Mouse (Mus musculus) limb, embryonic 13.5 days (tissue): ENCODE measurements around the gene Gm12185. TPM values are rescaled to one million over a fixed set of nuclear protein-coding genes. Genes with fewer than 3 reads are reported as not detected.
"Not testable (repeated sequence)": the region's sequence is repeated elsewhere in the genome, so short reads cannot be mapped to it uniquely, and the experiment has no call there.

ENCODE experiments used
- ATAC-seq: fragments of 200-750 bp; cut with Nextera tagmentation; 2 replicates; pipeline ENCODE4 v1.8.0; 2017; ENCODE audit warnings: low read depth, moderate number of reproducible peaks, moderate TSS enrichment; ENCODE audit not compliant: low FRiP score
- H3K27ac ChIP-seq: fragments of 300-500 bp; sonication (generic); 2 replicates; pipeline ENCODE4 v1.5.1; 2015; ENCODE audit warnings: inconsistent platforms, mild to moderate bottlenecking, moderate library complexity
- H3K27me3 ChIP-seq: fragments of 300-500 bp; sonication (generic); 2 replicates; pipeline ENCODE4 v1.6.1; 2015; ENCODE audit warnings: mild to moderate bottlenecking, inconsistent platforms
- H3K36me3 ChIP-seq: fragments of 300-500 bp; sonication (generic); 2 replicates; pipeline ENCODE4 v1.6.1; 2015; ENCODE audit warnings: inconsistent platforms, mild to moderate bottlenecking, moderate library complexity
- H3K4me1 ChIP-seq: fragments of 300-500 bp; sonication (generic); 2 replicates; pipeline ENCODE4 v1.6.1; 2015; ENCODE audit warnings: inconsistent platforms
- H3K4me2 ChIP-seq: fragments of 300-500 bp; sonication (generic); replicated peaks from 2 replicates; pipeline ENCODE4 v1.6.1; 2015; ENCODE audit warnings: inconsistent platforms, mild to moderate bottlenecking, moderate library complexity
- H3K4me3 ChIP-seq: fragments of 300-500 bp; sonication (generic); 2 replicates; pipeline ENCODE4 v1.5.1; 2015; ENCODE audit warnings: moderate library complexity, mild to moderate bottlenecking, inconsistent platforms
- H3K9ac ChIP-seq: fragments of 300-500 bp; sonication (generic); 2 replicates; pipeline ENCODE4 v1.6.1; 2015; ENCODE audit warnings: mild to moderate bottlenecking, inconsistent platforms
- H3K9me3 ChIP-seq: fragments of 300-500 bp; sonication (generic); 2 replicates; pipeline ENCODE4 v1.6.1; 2016; ENCODE audit warnings: inconsistent platforms
- WGBS: fragments of 180-500 bp; shearing (Covaris S2); methylation state at CpG from one replicate; pipeline ENCODE4 v1.1.7; 2015; 5-methylcytosine and 5-hydroxymethylcytosine counted together
- polyA plus RNA-seq: library from polyadenylated mRNA; unstranded; fragments of >200 nt; fragmentation: Nextera tagmentation; extraction: Ambion mirVana; gene quantifications from 2 replicates; pipeline ENCODE4 v1.2.1, GENCODE M21; 2015

Gm12185 gene
- polyA plus RNA-seq, 1 experiment from 2014 or later: not detected

- H3K9ac ChIP-seq, H3K4me3 ChIP-seq, H3K4me2 ChIP-seq, H3K36me3 ChIP-seq, H3K4me1 ChIP-seq, H3K9me3 ChIP-seq, H3K27ac ChIP-seq, H3K27me3 ChIP-seq, ATAC-seq: not testable (repeated sequence)
- WGBS: no CpG with 5 or more reads among the region's 1 CpGs
Observed at GRCm38 (mm10) chr11:48978240-48978939, 13.6 kb downstream of the Gm12185 start, which contains the start of gene Olfr56. Gene Olfr56 (plus strand): TSS chr11:48978889.

- no CpG with 5 or more reads among the region's 1 CpGs for WGBS
- not testable (repeated sequence) for H3K36me3 ChIP-seq, H3K4me3 ChIP-seq, H3K27ac ChIP-seq, H3K4me1 ChIP-seq, ATAC-seq, H3K4me2 ChIP-seq, H3K27me3 ChIP-seq, H3K9me3 ChIP-seq, H3K9ac ChIP-seq
Observed at GRCm38 (mm10) chr11:48974686-48975085, 17.3 kb downstream of the Gm12185 start.

- not testable (repeated sequence) for H3K4me2 ChIP-seq, H3K9me3 ChIP-seq, H3K4me1 ChIP-seq, H3K27me3 ChIP-seq, H3K9ac ChIP-seq, ATAC-seq, H3K27ac ChIP-seq, H3K36me3 ChIP-seq, H3K4me3 ChIP-seq
- 94% methylated on average over 6 of the region's 6 CpGs for WGBS
Observed at GRCm38 (mm10) chr11:48946090-48946489, 45.9 kb downstream of the Gm12185 start, which contains the start of gene Psme2b. Gene Psme2b (minus strand): TSS chr11:48946190.

- H3K9me3 ChIP-seq, H3K36me3 ChIP-seq, ATAC-seq, H3K4me1 ChIP-seq, H3K9ac ChIP-seq, H3K4me3 ChIP-seq, H3K27me3 ChIP-seq, H3K4me2 ChIP-seq, H3K27ac ChIP-seq: not testable (repeated sequence)
Observed at GRCm38 (mm10) chr11:48939286-48939685, 52.7 kb downstream of the Gm12185 start.

- not testable (repeated sequence) for H3K4me2 ChIP-seq
Observed at GRCm38 (mm10) chr11:48935291-48935690, 56.7 kb downstream of the Gm12185 start.

GRCm38 (mm10) chr11:48933923-48934322 lies 58.1 kb downstream of the Gm12185 start:
- H3K9ac ChIP-seq, H3K4me1 ChIP-seq, H3K27me3 ChIP-seq, H3K36me3 ChIP-seq, ATAC-seq, H3K9me3 ChIP-seq, H3K27ac ChIP-seq, H3K4me3 ChIP-seq, H3K4me2 ChIP-seq: not testable (repeated sequence)
- 59% methylated on average over 1 of the region's 1 CpGs for WGBS

More at GRCm38 (mm10) chr11:48935291-48935690, 56.7 kb downstream of the Gm12185 start:
- H3K4me3 ChIP-seq, H3K9me3 ChIP-seq, H3K9ac ChIP-seq, H3K4me1 ChIP-seq, H3K27me3 ChIP-seq, ATAC-seq, H3K36me3 ChIP-seq, H3K27ac ChIP-seq: not testable (repeated sequence)
- no CpG with 5 or more reads among the region's 3 CpGs for WGBS

GRCm38 (mm10) chr11:48933422-48933821 lies 58.6 kb downstream of the Gm12185 start:
- not testable (repeated sequence) for H3K4me1 ChIP-seq, H3K36me3 ChIP-seq, H3K4me2 ChIP-seq, H3K27me3 ChIP-seq, H3K9ac ChIP-seq, ATAC-seq, H3K27ac ChIP-seq, H3K4me3 ChIP-seq, H3K9me3 ChIP-seq
- WGBS: 86% methylated on average over 1 of the region's 1 CpGs

GRCm38 (mm10) chr11:48928068-48928467 lies 64.0 kb downstream of the Gm12185 start:
- H3K27me3 ChIP-seq, H3K9ac ChIP-seq, H3K4me1 ChIP-seq, H3K27ac ChIP-seq, H3K4me3 ChIP-seq, ATAC-seq, H3K9me3 ChIP-seq, H3K36me3 ChIP-seq, H3K4me2 ChIP-seq: not testable (repeated sequence)
- WGBS: 86% methylated on average over 1 of the region's 1 CpGs

GRCm38 (mm10) chr11:48926437-48926836 lies 65.6 kb downstream of the Gm12185 start:
- not testable (repeated sequence) for H3K4me1 ChIP-seq, ATAC-seq, H3K4me2 ChIP-seq, H3K4me3 ChIP-seq, H3K27ac ChIP-seq, H3K9me3 ChIP-seq, H3K9ac ChIP-seq, H3K27me3 ChIP-seq, H3K36me3 ChIP-seq

- H3K27me3 ChIP-seq, H3K9ac ChIP-seq, H3K9me3 ChIP-seq, H3K4me1 ChIP-seq, H3K36me3 ChIP-seq, H3K4me3 ChIP-seq, H3K27ac ChIP-seq, H3K4me2 ChIP-seq, ATAC-seq: not testable (repeated sequence)
- WGBS: 75% methylated on average over 5 of the region's 5 CpGs
Observed at GRCm38 (mm10) chr11:48923818-48924217, 68.2 kb downstream of the Gm12185 start.

GRCm38 (mm10) chr11:48918380-48918779 lies 73.6 kb downstream of the Gm12185 start:
- 79% methylated on average over 3 of the region's 3 CpGs for WGBS

GRCm38 (mm10) chr11:48913611-48914010 lies 78.4 kb downstream of the Gm12185 start:
- no peak overlapping the region for H3K4me3 ChIP-seq
- WGBS: 93% methylated on average over 1 of the region's 1 CpGs
- H3K36me3 ChIP-seq: no peaks in the 10 kb centered on the region
- no peak for ATAC-seq
- no peak overlapping the region for H3K9ac ChIP-seq
- H3K27ac ChIP-seq: no peak overlapping the region
- no peaks in the 10 kb centered on the region for H3K27me3 ChIP-seq
- no peaks in the 10 kb centered on the region for H3K9me3 ChIP-seq
- H3K4me2 ChIP-seq: no peak overlapping the region
- no peaks in the 10 kb centered on the region for H3K4me1 ChIP-seq

More at GRCm38 (mm10) chr11:48918380-48918779, 73.6 kb downstream of the Gm12185 start:
- H3K4me3 ChIP-seq: no peak overlapping the region
- H3K4me2 ChIP-seq: no peak overlapping the region
- H3K27ac ChIP-seq: no peak overlapping the region
- H3K9me3 ChIP-seq: no peaks in the 10 kb centered on the region
- no peak for ATAC-seq
- H3K4me1 ChIP-seq: no peaks in the 10 kb centered on the region
- H3K27me3 ChIP-seq: no peaks in the 10 kb centered on the region
- H3K9ac ChIP-seq: no peak overlapping the region
- no peaks in the 10 kb centered on the region for H3K36me3 ChIP-seq

GRCm38 (mm10) chr11:48908459-48908858 lies 83.6 kb downstream of the Gm12185 start:
- no peaks in the 10 kb centered on the region for H3K36me3 ChIP-seq
- H3K9me3 ChIP-seq: no peaks in the 10 kb centered on the region
- H3K27ac ChIP-seq: no peak overlapping the region
- 64% methylated on average over 1 of the region's 1 CpGs for WGBS
- no peak overlapping the region for H3K4me2 ChIP-seq
- no peak overlapping the region for H3K4me3 ChIP-seq
- H3K9ac ChIP-seq: no peak overlapping the region
- H3K27me3 ChIP-seq: no peaks in the 10 kb centered on the region
- H3K4me1 ChIP-seq: no peaks in the 10 kb centered on the region
- no peak for ATAC-seq
